Mouse (Mus musculus): ENCODE measurements around the gene Map3k9.

The Map3k9 gene

GRCm38 (mm10) chr12:81783301-81783700, 2.3 kb upstream of the Map3k9 start:
- no peak for DNase-seq

- DNase-seq: no peak
Observed at GRCm38 (mm10) chr12:81782606-81783005, 1.6 kb upstream of the Map3k9 start.

DNA sequence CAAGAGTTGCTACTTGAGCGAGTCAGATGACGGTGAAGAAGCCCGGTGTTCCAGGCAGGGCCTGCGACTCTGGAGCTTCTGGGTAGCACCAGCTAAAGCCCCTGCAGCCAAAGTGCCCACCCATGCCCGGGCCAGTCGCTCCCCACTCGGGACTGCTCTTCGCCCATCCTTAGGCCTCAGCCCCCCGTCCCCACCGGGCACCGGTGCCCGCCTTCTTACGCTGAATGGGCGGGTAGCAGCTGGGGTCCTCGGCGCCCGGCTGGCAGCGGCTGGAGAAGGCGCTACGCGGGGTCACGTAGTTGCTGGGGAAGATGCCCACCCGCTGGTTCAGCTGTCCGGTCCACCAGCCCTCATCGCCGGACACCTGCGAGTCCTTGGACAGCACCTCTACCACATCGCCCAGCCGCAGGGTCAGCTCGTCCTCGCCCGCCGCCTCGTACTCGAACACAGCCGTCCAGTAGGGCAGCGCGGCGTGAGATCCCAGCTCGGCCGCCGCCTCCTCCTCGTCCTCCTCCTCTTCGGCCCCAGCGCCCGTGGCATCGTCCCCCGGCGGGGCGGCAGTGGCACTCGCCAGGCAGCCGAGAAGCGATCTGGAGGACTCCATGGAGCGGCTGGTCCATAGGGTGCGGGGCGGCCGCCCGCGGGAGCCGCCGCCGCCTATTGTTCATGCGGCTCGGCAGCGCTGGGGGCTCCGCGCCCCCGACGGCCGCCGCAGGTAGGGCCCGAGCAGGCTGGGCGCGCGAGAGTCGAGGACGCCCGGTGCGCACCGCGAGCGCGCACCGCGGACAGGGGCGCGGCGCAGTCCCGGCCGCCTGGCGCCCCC, 493 bp downstream of the Map3k9 start:
- DNase-seq: peak; percentile 26 to 40

DNA sequence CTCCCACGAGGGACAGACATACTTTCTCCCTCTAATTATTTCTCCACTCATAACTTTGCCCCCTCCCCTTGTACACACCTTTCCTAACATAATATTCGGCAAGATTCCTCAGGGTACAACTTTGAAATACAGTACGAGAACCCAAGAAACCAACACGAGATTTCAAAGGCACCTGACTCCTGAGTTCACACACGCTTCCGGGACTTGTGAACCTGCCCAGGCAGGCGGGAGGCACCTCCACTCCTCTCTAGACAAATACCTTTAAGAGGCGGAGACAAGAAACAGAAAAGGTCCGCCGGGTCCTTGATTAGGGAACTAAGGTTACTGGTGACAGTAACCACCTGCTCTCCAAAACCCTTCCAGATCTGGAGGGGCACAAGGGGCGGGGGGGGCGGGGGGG, 1.1 kb downstream of the Map3k9 start:
- DNase-seq: peak; percentile 64 to 69

- DNase-seq: no peak
Observed at GRCm38 (mm10) chr12:81776191-81776590, 4.8 kb downstream of the Map3k9 start.

DNA sequence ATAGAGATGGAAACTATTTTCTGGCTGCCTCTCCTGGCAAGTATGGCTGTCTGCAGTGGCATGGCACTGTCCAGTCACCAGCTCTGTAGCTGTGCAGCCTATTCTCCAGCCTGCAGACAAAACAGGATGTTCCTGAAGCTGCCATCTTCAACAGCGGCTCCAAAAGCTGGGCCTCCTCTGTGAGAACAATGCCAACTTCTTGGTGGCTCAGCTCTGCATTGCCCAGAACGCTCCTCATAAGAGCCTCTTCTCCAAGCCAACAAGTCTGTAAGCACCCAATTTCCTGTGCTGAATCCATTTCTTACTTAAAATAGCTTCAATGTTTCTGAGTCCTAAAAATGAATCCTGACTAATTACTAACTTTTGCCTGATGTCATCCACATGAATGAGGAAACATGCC, 5.3 kb downstream of the Map3k9 start:
- no peak for DNase-seq

DNA sequence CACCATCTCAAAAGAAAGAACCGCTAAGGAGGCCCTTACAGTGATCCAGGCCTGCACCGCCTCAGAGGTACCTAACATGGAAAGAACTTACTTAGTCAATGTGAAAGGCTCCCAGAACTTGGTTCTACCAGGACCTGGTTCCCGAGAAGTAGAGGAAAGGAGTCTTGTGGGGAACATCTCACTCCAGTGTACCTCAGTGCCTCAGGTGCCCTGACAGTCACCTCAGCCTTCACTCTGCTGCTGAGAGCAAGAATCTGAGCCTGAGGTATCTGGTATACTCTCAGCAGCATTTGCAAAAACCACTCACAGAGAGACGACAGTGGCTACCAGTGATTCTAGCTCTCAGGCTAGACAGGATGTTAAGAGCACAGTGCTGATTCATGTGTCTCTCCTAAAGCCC, 6.8 kb downstream of the Map3k9 start:
- DNase-seq: no peak

DNA sequence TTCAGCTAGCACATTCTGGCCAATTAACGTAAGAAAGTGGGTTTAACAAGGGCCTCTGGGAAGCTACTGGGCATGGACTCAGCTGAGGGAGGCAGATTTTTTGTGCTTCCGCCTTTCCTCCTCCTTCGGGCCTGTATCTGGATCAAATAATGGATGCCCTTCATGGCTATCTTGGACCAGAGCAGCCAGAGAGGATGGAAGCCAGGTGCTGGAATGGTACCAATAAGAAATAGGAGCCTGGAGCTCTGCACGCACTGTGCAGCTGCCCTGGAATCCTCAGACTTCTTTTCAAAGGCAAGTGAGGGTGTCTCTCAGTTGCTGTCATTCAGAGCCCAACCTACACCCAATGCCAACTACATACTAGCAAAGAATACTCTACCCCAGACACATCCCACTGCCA, 11.5 kb downstream of the Map3k9 start:
- DNase-seq: no peak

GRCm38 (mm10) chr12:81765386-81765785, 15.6 kb downstream of the Map3k9 start:
- no peak for DNase-seq

DNA sequence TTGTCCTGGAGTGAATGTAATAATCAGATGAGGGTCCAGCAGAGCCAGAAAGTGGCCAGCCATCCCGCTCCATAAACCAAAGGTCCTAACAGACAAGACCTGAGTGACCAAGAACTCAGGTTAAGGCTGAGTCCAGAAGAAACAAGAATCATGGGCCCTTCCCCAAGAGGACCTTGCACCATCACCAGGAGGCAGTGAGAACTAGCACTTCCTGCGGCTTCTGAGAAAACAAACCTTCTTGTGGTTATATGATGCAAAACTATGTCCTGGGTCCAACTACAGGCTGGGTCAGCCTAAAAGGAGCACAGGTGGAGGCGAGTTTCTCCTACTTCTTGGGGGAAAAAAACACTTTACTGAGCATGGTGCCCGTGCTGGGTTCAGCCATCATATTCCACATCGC, 16.6 kb downstream of the Map3k9 start:
- DNase-seq: no peak

DNA sequence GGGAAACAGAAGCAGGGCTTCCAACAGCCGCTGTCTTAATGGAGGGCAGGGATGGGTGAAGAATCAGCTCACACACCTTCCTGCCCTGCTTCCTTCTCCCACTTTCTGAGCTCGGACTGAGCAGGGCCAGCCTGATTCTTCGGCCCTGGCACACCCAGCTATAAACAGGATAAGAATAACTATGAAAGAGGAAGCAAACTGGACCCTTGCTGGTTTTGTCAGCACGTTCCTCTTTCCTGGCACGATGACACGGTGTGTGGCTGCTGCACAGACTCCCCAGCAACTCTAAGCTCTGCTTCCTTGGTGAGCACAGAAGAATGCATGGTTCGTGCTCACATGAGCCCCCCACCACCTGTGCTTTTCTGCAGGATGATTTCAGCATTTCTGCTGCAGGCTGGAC, 26.3 kb downstream of the Map3k9 start:
- DNase-seq: peak; percentile 71 to 73

GRCm38 (mm10) chr12:81751116-81751515, 29.9 kb downstream of the Map3k9 start:
- peak; percentile 42 to 46 for DNase-seq

- DNase-seq: no peak
Observed at GRCm38 (mm10) chr12:81748918-81749317, 32.1 kb downstream of the Map3k9 start.

DNA sequence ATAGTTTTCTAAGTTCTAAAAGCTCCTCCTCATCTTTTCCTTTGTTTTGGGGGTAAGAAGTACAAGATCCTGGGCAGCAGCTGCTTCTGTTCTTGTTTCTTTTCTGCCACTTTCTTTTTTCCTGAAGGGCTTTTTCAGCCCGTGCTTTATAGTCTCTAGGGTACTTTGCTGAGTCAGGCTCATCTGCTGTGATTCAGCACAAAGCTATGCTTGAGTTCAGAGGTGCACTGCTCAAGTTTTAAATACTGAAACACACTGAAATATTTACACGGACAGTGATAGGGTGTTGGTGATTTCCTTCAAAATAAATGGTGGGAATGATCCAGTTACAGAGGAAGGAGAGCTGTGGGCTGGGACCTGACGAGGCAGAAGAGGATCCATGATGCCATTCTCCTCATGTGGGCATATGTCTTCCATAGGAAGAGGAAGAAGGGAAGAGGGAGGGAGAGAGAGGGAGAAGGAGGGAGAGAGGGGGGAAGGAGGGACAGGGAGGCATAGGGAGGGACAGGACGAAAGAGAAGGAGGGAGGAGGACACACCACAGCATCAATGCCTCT, 32.9 kb downstream of the Map3k9 start:
- no peak for DNase-seq

- no peak for DNase-seq
Observed at GRCm38 (mm10) chr12:81746400-81747024, 34.5 kb downstream of the Map3k9 start.

DNA sequence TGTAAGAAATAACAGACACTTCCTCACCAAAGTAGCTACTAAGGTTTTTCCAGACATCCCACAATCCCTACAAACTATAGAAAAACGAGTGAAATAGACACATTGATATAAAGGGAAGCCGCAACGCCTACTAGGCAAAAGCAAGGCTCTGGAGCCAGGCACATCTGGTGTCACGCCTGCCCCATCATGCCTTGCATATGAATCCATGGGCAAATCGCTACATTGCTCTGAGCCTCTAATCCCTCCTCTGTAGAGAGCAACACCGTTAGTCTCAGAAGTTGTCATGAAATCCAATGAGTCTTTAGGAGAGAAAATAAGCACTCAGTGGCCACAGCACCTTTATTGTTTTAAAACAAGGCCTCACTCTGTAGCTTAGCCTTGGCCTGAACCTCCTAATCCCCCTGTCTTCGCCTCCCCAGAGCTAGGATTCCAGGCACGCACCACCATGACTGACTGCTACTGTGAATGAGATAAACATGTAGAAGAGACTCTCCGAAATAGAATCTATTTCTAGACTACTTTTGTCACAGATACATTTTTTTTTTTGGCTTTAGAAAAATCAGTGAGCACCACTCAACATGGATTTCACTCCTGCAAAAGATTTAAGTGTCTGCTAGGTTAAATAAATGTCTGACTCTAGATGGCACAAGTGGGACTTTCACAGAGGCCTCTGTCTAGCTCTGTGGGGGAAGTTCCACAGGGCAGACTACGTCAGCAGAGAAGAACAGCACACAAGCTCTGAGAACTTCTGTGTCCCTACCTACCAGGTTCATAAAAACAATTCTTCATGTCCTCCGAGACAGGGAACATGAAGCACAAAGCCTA, 45.5 kb downstream of the Map3k9 start:
- DNase-seq: no peak

DNA sequence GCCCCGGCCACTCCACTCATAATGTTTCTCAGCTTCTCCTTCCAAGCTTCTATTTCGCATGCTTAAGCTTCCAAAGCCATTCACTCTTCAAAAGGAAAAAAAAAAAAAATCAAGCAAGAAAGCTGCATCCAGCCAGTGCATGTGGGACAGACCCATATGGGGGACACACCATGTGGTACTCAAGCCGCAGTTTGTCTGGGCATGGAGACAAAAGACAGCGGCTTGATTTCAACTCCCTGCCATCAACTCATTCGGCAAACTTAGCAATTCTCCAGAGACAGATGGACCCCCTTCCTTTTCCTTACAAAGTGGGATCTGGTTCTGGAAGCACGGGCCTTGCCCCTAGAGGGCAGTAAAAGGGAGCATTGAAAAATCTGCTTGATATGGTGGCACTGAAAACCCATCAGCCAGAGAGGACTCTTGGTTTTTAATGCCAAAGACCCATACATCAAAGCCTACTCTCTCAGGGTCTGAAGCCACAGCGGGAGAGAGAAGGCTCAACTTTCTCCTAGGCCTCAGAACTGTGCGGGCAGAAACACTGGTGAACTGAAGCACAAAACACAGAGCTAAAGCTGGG, 54.6 kb downstream of the Map3k9 start:
- DNase-seq: no peak

GRCm38 (mm10) chr12:81724776-81725175, 56.2 kb downstream of the Map3k9 start:
- DNase-seq: no peak

DNA sequence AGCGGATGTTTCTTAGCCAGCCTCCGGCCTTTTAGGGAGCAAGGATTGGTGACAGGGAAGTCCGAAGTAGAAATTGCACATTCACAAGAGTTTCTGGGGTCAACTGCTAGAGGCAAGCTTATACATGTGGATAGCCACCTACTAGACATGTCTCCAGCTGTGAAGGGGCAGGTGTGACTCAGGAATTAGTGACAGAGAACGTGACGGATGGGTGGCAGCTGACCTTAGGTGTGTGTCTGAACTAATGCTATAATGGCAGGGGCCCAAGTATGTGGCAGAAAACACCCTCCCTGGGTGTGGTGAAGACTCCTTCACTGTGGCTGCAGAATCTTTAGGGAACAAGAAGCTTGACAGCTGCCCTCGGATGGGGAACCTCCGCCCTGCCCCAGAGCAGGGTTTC, 57.6 kb downstream of the Map3k9 start:
- no peak for DNase-seq

DNA sequence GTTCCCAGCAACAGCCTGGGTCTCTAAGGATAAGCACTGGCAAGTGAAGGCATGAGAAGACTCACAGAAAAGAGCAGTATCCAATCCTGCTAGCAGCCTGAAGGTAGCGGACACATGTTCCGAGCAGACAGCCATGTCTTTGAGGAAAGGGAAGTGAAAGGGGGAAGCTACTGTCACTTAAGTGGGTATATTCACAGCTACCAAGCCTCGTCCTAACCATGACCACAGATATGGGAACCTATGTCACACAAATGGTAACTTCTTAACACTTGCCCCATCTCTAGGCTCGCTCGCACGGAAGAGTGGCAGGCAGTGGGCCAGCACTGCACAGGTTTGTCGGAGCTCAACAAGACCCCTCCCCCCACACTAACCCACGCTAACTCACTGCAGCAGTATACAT, 61.3 kb downstream of the Map3k9 start:
- peak; percentile 64 to 68 for DNase-seq

GRCm38 (mm10) chr12:81719161-81719560, 61.8 kb downstream of the Map3k9 start:
- peak; percentile 72 to 77 for DNase-seq

- DNase-seq: no peak
Observed at GRCm38 (mm10) chr12:81712618-81713017, 68.4 kb downstream of the Map3k9 start.

DNA sequence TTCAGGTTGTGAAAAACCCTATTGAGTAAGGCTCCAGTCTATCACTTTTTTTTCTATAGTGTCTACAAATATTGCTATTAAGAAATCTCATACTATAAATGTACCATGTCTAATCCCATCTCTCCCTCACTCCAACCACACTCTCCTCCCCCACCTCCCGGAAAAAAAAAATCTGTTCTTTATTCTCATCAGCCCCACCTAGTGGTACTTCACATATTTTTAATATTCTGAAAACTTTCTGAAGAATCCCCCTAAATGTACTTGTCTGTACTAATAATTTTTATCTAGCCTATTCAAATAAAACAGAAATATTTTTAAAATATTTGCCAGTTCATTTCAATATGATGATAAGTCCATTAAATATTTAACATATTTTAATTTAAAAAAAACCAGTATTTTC, 78.1 kb downstream of the Map3k9 start:
- no peak for DNase-seq

Data from B cell, adult 2 months (primary cell).